Mouse (Mus musculus) cortical plate, adult 2 months (tissue): ENCODE data around the gene Rad17.

Experiments used
- CTCF ChIP-seq: fragments of 200-500 bp; IDR thresholded peaks from 2 replicates; pipeline ENCODE4 v1.5.1; 2011; ENCODE audit warnings: mild to moderate bottlenecking, control low read depth, low read length; ENCODE audit not compliant: insufficient read depth; ENCODE audit errors: extremely low read depth
- POLR2A ChIP-seq: fragments of 200-500 bp; IDR thresholded peaks from 2 replicates; pipeline ENCODE4 v1.6.1; 2011; ENCODE audit warnings: mild to moderate bottlenecking, low read length, control low read depth; ENCODE audit not compliant: insufficient read depth; ENCODE audit errors: extremely low read depth

DNA sequence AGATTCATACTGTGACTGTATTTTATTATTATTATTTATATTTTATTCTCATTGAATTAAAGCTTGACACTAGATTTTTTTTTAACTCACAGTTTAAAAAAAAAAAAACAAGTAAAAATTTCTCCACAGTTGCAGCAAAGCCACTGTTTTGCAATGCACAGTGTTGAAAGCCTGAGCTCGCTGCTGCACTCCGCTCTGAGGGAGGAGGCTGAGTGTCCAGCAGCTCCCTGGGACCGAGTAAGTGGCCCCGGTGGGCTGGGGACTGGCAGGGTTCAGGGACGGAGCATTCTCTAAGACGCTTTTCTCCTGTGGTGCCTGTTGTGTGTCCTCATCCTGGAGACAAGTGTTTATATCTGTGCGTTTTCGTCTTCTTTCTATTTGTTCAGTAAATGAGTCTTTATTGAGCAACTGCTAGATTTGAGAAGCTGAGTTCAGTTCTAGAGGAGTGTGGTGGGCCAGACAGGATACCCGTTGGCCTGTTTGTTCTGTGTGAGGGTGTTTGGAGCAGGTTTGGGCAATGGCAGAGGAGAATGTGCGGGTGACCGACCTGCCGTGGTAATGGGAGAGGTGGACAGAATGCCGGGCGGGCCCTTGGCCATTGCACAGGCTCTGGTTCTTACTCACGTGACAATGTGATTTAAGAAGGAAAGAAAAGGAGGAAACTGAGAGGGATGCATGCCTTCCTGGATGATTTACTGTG lies 25.2 kb upstream of the Rad17 start:
- no peak for TF ChIP-seq CTCF
- no peak for TF ChIP-seq POLR2A
